Mouse (Mus musculus) ovary, postnatal 10 days (tissue): ENCODE data around the gene Olfr294.

ENCODE experiments used
- DNase-seq: peaks from one replicate; pipeline ENCODE4 v3.0.0; 2022; ENCODE audit warnings: low spot score

The Olfr294 gene

GRCm38 (mm10) chr7:86616543-86616942 is at the start of gene Olfr294:
Olfr294 (minus strand) TSS chr7:86616643.
- no peak for DNase-seq

- no peak for DNase-seq
Measured at GRCm38 (mm10) chr7:86648761-86649160, 32.3 kb upstream of the Olfr294 start, which contains the start of gene Olfr293. Olfr293 (plus strand) TSS chr7:86649061.

- no peak for DNase-seq
Measured at GRCm38 (mm10) chr7:86583562-86583961, 32.9 kb downstream of the Olfr294 start, which contains the start of gene Olfr295. Olfr295 (plus strand) TSS chr7:86583862.
